18 mouse cellular contexts compared by ENCODE assay signal in genomic region chr5:57945419-57945818, GRCm38 (mm10).
DNase-seq lines count a peak whose midpoint lies in the region; ATAC-seq and TF ChIP-seq lines count a peak whose summit lies in the region.
"Had no signal": no experiment of that assay in that cellular context is flagged by ENCODE, and none has a peak within 500 bp of the region (broad histone marks: within the 10 kb centered on the region; RNA-seq: fewer than 3 reads in every experiment).

No protein-coding gene starts in this region.

- H3K9ac ChIP-seq in hindbrain, embryonic 14.5 days, result no peak overlapping the region
- no peak overlapping the region for H3K9ac ChIP-seq in midbrain, postnatal 0 days (replicated peaks; ENCODE audit: low read length, poor library complexity, severe bottlenecking)
- no peak overlapping the region for H3K9ac ChIP-seq in midbrain, embryonic 13.5 days (replicated peaks)
- H3K9ac ChIP-seq in heart, embryonic 16.5 days (ENCODE audit: low read length), result no peak overlapping the region
- H3K9ac ChIP-seq: forebrain, embryonic 15.5 days; liver, embryonic 15.5 days had no signal

- H3K36me3 ChIP-seq in hindbrain, embryonic 14.5 days (replicated peaks; ENCODE audit: control insufficient read depth, insufficient read depth), result no peaks in the 10 kb centered on the region
- H3K36me3 ChIP-seq in hindbrain, embryonic 10.5 days, result no peaks in the 10 kb centered on the region
- no peaks in the 10 kb centered on the region for H3K36me3 ChIP-seq in midbrain, postnatal 0 days (ENCODE audit: insufficient read depth, low read length)
- H3K36me3 ChIP-seq in midbrain, embryonic 13.5 days, result no peaks in the 10 kb centered on the region
- H3K36me3 ChIP-seq in heart, embryonic 16.5 days (ENCODE audit: control insufficient read depth, insufficient read depth), result no peaks in the 10 kb centered on the region
- H3K36me3 ChIP-seq: forebrain, embryonic 15.5 days; liver, embryonic 15.5 days had no signal

- no peaks in the 10 kb centered on the region for H3K9me3 ChIP-seq in hindbrain, embryonic 14.5 days (ENCODE audit: control insufficient read depth, low read length)
- no peaks in the 10 kb centered on the region for H3K9me3 ChIP-seq in hindbrain, embryonic 10.5 days
- H3K9me3 ChIP-seq in midbrain, postnatal 0 days (ENCODE audit: low read length), result no peaks in the 10 kb centered on the region
- no peaks in the 10 kb centered on the region for H3K9me3 ChIP-seq in midbrain, embryonic 13.5 days
- H3K9me3 ChIP-seq in heart, embryonic 16.5 days (replicated peaks; ENCODE audit: control insufficient read depth, low read length), result no peaks in the 10 kb centered on the region
- H3K9me3 ChIP-seq: forebrain, embryonic 15.5 days; liver, embryonic 15.5 days had no signal

- H3K4me1 ChIP-seq in hindbrain, embryonic 14.5 days (replicated peaks; ENCODE audit: control insufficient read depth, insufficient read depth, low read length), result no peaks in the 10 kb centered on the region
- no peaks in the 10 kb centered on the region for H3K4me1 ChIP-seq in hindbrain, embryonic 10.5 days (replicated peaks)
- no peaks in the 10 kb centered on the region for H3K4me1 ChIP-seq in midbrain, postnatal 0 days (ENCODE audit: insufficient read depth, low read length)
- no peaks in the 10 kb centered on the region for H3K4me1 ChIP-seq in midbrain, embryonic 13.5 days (replicated peaks)
- no peaks in the 10 kb centered on the region for H3K4me1 ChIP-seq in heart, embryonic 16.5 days (ENCODE audit: control insufficient read depth, insufficient read depth, low read length)
- H3K4me1 ChIP-seq: forebrain, embryonic 15.5 days; liver, embryonic 15.5 days had no signal

- no peak for TF ChIP-seq CTCF in midbrain, postnatal 0 days (IDR thresholded peaks at IDR 0.05)

- no peaks in the 10 kb centered on the region for H3K27me3 ChIP-seq in hindbrain, embryonic 14.5 days (ENCODE audit: control insufficient read depth, insufficient read depth, low read length)
- H3K27me3 ChIP-seq in hindbrain, embryonic 10.5 days (ENCODE audit: insufficient read depth, poor library complexity, severe bottlenecking), result no peaks in the 10 kb centered on the region
- no peaks in the 10 kb centered on the region for H3K27me3 ChIP-seq in midbrain, postnatal 0 days (ENCODE audit: insufficient read depth, low read length)
- no peaks in the 10 kb centered on the region for H3K27me3 ChIP-seq in midbrain, embryonic 13.5 days
- H3K27me3 ChIP-seq in heart, embryonic 16.5 days (ENCODE audit: control insufficient read depth, insufficient read depth, low read length), result no peaks in the 10 kb centered on the region
- H3K27me3 ChIP-seq: CH12.LX; forebrain, embryonic 15.5 days; liver, embryonic 15.5 days had no signal

- H3K27ac ChIP-seq in hindbrain, embryonic 14.5 days, result no peak overlapping the region
- H3K27ac ChIP-seq in hindbrain, embryonic 10.5 days, result no peak overlapping the region
- H3K27ac ChIP-seq in midbrain, postnatal 0 days (ENCODE audit: low read depth, low read length), result no peak overlapping the region
- H3K27ac ChIP-seq in midbrain, embryonic 13.5 days, result no peak overlapping the region
- peak overlapping the region; percentile 12; the same call in 1 of the 2 replicates for H3K27ac ChIP-seq in heart, embryonic 16.5 days (ENCODE audit: low read length)
- H3K27ac ChIP-seq: forebrain, embryonic 15.5 days; liver, embryonic 15.5 days had no signal

- no peak overlapping the region for H3K4me2 ChIP-seq in hindbrain, embryonic 14.5 days (replicated peaks)
- no peak overlapping the region for H3K4me2 ChIP-seq in midbrain, postnatal 0 days (ENCODE audit: low read depth, low read length, poor library complexity, severe bottlenecking)
- H3K4me2 ChIP-seq in midbrain, embryonic 13.5 days (replicated peaks), result no peak overlapping the region
- H3K4me2 ChIP-seq in heart, embryonic 16.5 days (ENCODE audit: low read depth, low read length), result peak overlapping the region; percentile 17
- H3K4me2 ChIP-seq: forebrain, embryonic 15.5 days; liver, embryonic 15.5 days had no signal

- 0 out of 2 replicates have a peak, but pooled peaks have one; percentile 46 for ATAC-seq in hindbrain, embryonic 14.5 days (ENCODE audit: low FRiP score)
- no peak for ATAC-seq in midbrain, postnatal 0 days (ENCODE audit: low FRiP score)
- ATAC-seq in midbrain, embryonic 13.5 days, result no peak
- ATAC-seq in heart, embryonic 16.5 days (replicated peaks; ENCODE audit: extremely low read depth, insufficient read depth, low FRiP score), result peak; percentile 94
- ATAC-seq: activated CD4-positive, CD25-positive, alpha-beta regulatory T cell, adult 4 months; forebrain, embryonic 15.5 days; inflammation-experienced regulatory T-cells, adult 6 months had no signal

- no peak for DNase-seq in hindbrain, embryonic 14.5 days (ENCODE audit: low spot score)
- DNase-seq in hindbrain, embryonic 10.5 days (ENCODE audit: low spot score), result no peak
- peak; percentile 24 for DNase-seq in midbrain, postnatal 0 days (ENCODE audit: low spot score)
- no peak for DNase-seq in frontal cortex, postnatal 10 days (ENCODE audit: low spot score in 2 of 2)
- no peak for DNase-seq in spleen, adult 18-20 months
- DNase-seq: cerebellum, adult 11-12 months; gastrocnemius, postnatal 10 days; kidney, postnatal 10 days; layer of hippocampus, adult 9-11 months; right cerebral cortex, postnatal 25 days; thymus, adult 2 months had no signal

- no peak overlapping the region for H3K4me3 ChIP-seq in hindbrain, embryonic 14.5 days (replicated peaks; ENCODE audit: low read length)
- H3K4me3 ChIP-seq in hindbrain, embryonic 10.5 days, result no peak overlapping the region
- no peak overlapping the region for H3K4me3 ChIP-seq in midbrain, postnatal 0 days (ENCODE audit: low read depth, low read length)
- H3K4me3 ChIP-seq in midbrain, embryonic 13.5 days (replicated peaks), result no peak overlapping the region
- no peak overlapping the region for H3K4me3 ChIP-seq in heart, embryonic 16.5 days (ENCODE audit: low read length)
- H3K4me3 ChIP-seq: forebrain, embryonic 15.5 days; liver, embryonic 15.5 days had no signal

- WGBS in hindbrain, embryonic 14.5 days, result 38% methylated on average over 3 of the region's 3 CpGs
- WGBS in hindbrain, embryonic 10.5 days, result 76% methylated on average over 3 of the region's 3 CpGs
- 49% methylated on average over 3 of the region's 3 CpGs for WGBS in midbrain, postnatal 0 days
- WGBS in midbrain, embryonic 13.5 days, result 60% methylated on average over 3 of the region's 3 CpGs
- WGBS in heart, embryonic 16.5 days, result 38% methylated on average over 3 of the region's 3 CpGs

Comparison
In these comparisons a context has a peak if more than half of its experiments do, and no peak if none do; other contexts are left out.
1. ATAC-seq: peak in hindbrain, embryonic 14.5 days (single experiment) and heart, embryonic 16.5 days (single experiment); none in midbrain, postnatal 0 days (single experiment) and midbrain, embryonic 13.5 days (single experiment).